Mouse (Mus musculus) midbrain, embryonic 15.5 days (tissue): ENCODE measurements around the gene Rif1. TPM values are rescaled to one million over a fixed set of nuclear protein-coding genes. Genes with fewer than 3 reads are reported as not detected.

Source experiments
- ATAC-seq: fragments of 200-750 bp; cut with Nextera tagmentation; replicated peaks from 2 replicates; pipeline ENCODE4 v1.8.0; 2017; ENCODE audit warnings: moderate TSS enrichment
- H3K27ac ChIP-seq: fragments of 300-500 bp; sonication (generic); 2 replicates; pipeline ENCODE4 v1.5.1; 2015; ENCODE audit warnings: mild to moderate bottlenecking, inconsistent platforms
- H3K27me3 ChIP-seq: fragments of 300-500 bp; sonication (generic); replicated peaks from 2 replicates; pipeline ENCODE4 v1.6.1; 2015; ENCODE audit warnings: inconsistent platforms
- H3K36me3 ChIP-seq: fragments of 300-500 bp; sonication (generic); replicated peaks from 2 replicates; pipeline ENCODE4 v1.6.1; 2015; ENCODE audit warnings: inconsistent platforms
- H3K4me1 ChIP-seq: fragments of 300-500 bp; sonication (generic); 2 replicates; pipeline ENCODE4 v1.6.1; 2015; ENCODE audit warnings: inconsistent platforms
- H3K4me2 ChIP-seq: fragments of 300-500 bp; sonication (generic); 2 replicates; pipeline ENCODE4 v1.6.1; 2015; ENCODE audit warnings: inconsistent platforms, mild to moderate bottlenecking, moderate library complexity
- H3K4me3 ChIP-seq: fragments of 300-500 bp; sonication (generic); 2 replicates; pipeline ENCODE4 v1.5.1; 2015; ENCODE audit warnings: mild to moderate bottlenecking, inconsistent platforms
- H3K9ac ChIP-seq: fragments of 300-500 bp; sonication (generic); 2 replicates; pipeline ENCODE4 v1.6.1; 2015; ENCODE audit warnings: mild to moderate bottlenecking, inconsistent platforms
- H3K9me3 ChIP-seq: fragments of 300-500 bp; sonication (generic); 2 replicates; pipeline ENCODE4 v1.6.1; 2016; ENCODE audit warnings: inconsistent platforms
- WGBS: fragments of 180-500 bp; shearing (Covaris S2); methylation state at CpG from one replicate; pipeline ENCODE4 v1.1.7; 2015; ENCODE audit warnings: mixed read lengths; 5-methylcytosine and 5-hydroxymethylcytosine counted together
- polyA plus RNA-seq: library from polyadenylated mRNA; unstranded; fragments of >200 nt; fragmentation: Nextera tagmentation; extraction: Ambion mirVana; gene quantifications from 2 replicates; pipeline ENCODE4 v1.2.1, GENCODE M21; 2015

Rif1 gene
- polyA plus RNA-seq, result 21.6 and 23.8 TPM in 2 replicates

DNA sequence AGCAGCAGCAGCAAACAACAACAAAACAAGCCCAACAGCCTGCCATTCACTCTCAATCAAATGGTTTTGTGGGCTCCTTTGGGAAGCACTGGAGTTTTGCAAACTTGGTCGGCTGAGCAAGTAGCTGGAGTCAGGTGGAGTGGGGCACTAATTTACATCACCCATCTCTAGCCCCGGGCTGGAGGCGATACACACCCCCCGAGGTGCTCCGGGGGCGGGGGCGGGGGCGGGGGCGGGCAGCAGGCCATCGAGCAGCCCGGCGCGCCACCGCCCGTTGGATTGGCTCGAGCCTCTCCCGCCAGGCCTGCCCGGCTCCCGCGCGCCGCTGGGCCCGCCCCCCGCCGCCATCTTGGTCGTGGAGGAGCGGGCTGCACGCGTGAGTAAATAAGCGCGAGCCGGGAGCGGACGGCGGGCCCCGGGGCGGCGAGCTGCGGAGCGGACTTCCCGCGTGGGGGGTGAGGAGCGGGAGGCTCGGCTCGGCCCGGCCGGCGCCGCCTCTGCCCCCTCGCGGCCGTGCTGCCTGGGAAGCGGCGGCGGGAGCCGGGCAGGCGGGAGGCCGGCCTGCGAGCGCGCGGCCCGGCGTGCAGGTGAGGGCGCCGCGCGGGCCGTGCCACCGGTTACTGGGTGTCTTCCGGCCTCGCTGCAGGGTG, at the start of gene Rif1:
TSS of gene Rif1 (plus strand) at position 342 of the 650 bp plus-strand sequence.
- Histone ChIP-seq H3K27me3 (no peaks in the 10 kb centered on the region), H3K9ac (peak within 1 kb of the TSS; percentile 77), H3K4me2 (peak within 1 kb of the TSS; percentile 59), H3K9me3 (no peaks in the 10 kb centered on the region), H3K4me1 (peaks cover 16% of the 10 kb centered on the region), H3K4me3 (peak within 1 kb of the TSS; percentile 91), H3K36me3 (no peaks in the 10 kb centered on the region), H3K27ac (peak within 1 kb of the TSS; percentile 81)
- ATAC-seq, result peak; percentile 98
- under 1% methylated on average over 63 of the region's 72 CpGs for WGBS

DNA sequence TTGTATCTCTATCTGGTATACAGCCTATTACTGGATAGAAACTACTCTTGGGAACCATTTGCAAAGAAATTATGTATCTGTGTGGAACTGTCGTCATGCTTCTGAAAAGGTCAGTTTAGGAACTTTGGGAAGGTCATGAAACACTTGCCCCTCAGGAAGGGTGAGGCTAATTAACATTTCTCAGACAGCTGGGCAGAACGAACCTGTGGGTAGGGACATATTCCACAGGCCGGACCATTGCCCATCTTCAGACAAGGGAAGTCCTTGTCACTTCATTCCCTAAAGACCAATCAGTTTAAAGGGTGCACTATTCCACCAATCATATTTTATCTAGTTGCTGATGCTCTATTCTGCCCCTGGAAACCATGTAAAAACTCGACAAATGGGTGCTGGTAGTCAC, 45.6 kb upstream of the Rif1 start:
- Histone ChIP-seq H3K4me1 (no peaks in the 10 kb centered on the region), H3K9ac (no peak overlapping the region), H3K27me3 (no peaks in the 10 kb centered on the region), H3K4me3 (no peak overlapping the region), H3K36me3 (no peaks in the 10 kb centered on the region), H3K27ac (no peak overlapping the region), H3K4me2 (no peak overlapping the region), H3K9me3 (no peaks in the 10 kb centered on the region)
- WGBS, result 85% methylated on average over 4 of the region's 4 CpGs
- ATAC-seq, result no peak

DNA sequence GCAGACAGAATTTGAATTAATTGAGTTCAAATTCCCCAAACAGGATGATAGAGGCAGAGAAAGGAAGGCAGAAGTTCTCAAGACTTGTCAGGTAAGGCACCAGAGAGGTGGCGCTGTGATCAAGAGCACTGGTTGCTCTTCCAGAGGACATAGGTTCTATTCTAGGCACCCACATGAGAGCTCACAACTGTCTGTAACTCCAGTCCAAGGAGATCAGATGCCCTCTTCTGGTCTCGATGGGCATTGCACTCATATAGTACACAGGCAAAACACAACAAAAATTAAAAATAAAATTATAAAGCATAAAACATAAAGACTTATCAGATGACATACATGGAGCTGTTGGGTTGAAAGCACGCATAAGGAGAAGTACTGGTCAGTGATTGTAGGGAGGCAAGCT, 43.2 kb upstream of the Rif1 start:
- ATAC-seq, result no peak
- Histone ChIP-seq H3K9me3 (no peaks in the 10 kb centered on the region), H3K27ac (no peak overlapping the region), H3K4me2 (no peak overlapping the region), H3K9ac (no peak overlapping the region), H3K4me3 (no peak overlapping the region), H3K4me1 (no peaks in the 10 kb centered on the region), H3K36me3 (no peaks in the 10 kb centered on the region), H3K27me3 (no peaks in the 10 kb centered on the region)
- 94% methylated on average over 3 of the region's 3 CpGs for WGBS

DNA sequence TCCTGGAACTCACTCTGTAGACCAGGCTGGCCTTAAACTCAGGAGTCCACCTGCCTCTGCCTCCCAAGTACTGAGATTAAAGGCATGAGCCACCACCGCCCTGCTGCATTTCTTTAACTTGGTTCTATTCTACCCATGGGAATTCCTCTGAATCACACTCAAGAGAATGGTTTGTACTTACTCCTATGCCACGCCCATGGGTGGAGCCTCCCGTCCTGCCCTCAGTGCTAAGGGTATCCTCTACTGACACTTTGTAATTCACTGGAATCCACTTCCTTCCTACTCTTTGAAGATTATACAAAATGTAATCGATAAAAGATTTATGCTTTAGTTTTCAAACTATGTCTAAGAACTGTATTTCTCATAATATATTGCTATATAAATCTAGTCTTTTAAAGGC, 41.1 kb upstream of the Rif1 start:
- 86% methylated on average over 4 of the region's 4 CpGs for WGBS
- no peaks in the 10 kb centered on the region for H3K9me3 ChIP-seq
- no peak for ATAC-seq
- H3K27me3 ChIP-seq, result no peaks in the 10 kb centered on the region
- no peak overlapping the region for H3K9ac ChIP-seq
- H3K27ac ChIP-seq, result no peak overlapping the region
- no peak overlapping the region for H3K4me3 ChIP-seq
- no peak overlapping the region for H3K4me2 ChIP-seq
- H3K4me1 ChIP-seq, result no peaks in the 10 kb centered on the region
- no peaks in the 10 kb centered on the region for H3K36me3 ChIP-seq

DNA sequence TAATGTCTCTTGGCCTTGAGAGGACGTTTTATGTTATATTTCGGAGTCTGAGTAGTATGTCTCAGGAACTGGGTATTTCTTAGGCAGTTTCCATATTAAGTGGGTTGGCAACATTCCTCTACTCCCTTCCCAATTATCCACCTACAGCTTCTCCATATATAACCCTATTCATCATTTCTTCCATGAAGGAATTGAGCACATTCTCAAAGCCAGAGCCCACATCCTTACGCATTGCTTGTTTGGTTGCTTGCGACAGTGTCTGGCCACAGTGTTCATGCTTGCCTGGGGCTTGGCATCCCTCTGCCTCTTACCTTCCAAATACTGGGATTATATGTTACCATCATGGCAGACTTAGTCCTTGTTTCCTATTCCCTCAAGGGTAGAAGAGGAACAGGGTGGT, 38.0 kb upstream of the Rif1 start:
- Histone ChIP-seq H3K9ac (no peak overlapping the region), H3K27me3 (no peaks in the 10 kb centered on the region), H3K9me3 (no peaks in the 10 kb centered on the region), H3K4me2 (no peak overlapping the region), H3K36me3 (no peaks in the 10 kb centered on the region), H3K4me3 (no peak overlapping the region), H3K4me1 (peaks cover 6% of the 10 kb centered on the region), H3K27ac (no peak overlapping the region)
- WGBS, result 91% methylated on average over 4 of the region's 4 CpGs
- ATAC-seq, result no peak

DNA sequence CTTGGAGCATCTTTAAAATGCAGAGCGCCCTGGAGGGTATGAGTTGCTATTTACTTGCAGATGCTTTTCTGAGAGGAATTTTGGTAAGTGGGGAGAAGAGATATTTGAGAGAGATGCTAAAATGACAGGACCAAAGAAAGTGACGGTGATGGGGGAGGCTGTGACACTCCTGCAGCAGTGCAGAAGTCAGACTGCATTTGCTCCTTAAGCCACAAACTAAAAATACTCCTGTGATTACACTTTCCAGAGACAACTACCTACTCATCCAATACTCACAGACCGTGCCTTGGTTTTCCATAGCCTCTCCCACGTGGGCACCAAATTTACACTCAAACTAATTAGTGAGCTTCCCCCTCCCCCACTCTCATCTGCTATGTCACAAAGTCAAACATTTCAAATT, 37.5 kb upstream of the Rif1 start:
- Histone ChIP-seq H3K27me3 (no peaks in the 10 kb centered on the region), H3K4me2 (no peak overlapping the region), H3K36me3 (no peaks in the 10 kb centered on the region), H3K4me3 (no peak overlapping the region), H3K9ac (no peak overlapping the region), H3K9me3 (no peaks in the 10 kb centered on the region), H3K27ac (no peak overlapping the region), H3K4me1 (peaks cover 6% of the 10 kb centered on the region)
- 79% methylated on average over 4 of the region's 4 CpGs for WGBS
- ATAC-seq, result no peak

DNA sequence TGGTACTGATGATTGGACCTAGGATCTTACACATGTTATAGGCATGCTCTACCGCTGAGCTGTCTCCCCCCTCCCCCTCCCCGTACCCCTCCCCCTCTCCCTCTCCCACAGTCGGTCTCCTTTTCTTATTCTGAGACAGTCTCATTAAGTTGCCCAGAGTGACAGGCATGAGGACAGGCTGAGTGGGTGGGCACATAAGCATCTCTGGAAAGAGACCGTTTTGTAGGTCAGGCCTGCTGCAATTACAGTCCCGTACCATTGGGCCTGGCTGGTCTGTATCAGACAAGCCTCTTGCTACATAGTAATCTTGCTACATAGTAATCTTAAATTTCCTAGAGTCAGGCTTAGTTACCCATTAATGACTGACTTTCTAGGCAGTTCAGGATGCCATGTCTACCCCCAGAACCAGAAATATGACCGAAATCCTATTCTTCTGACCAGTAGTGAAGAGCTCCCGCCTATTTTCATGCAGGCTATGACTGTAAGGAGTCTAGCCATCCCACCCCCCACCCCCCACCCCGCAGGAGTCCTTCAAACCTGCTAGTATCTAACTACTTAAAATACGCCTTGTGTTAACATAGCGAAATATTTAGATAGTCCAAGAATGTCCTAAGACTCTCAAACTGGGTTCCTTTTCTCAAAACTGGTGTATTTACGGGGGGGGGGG, 35.6 kb upstream of the Rif1 start:
- no peaks in the 10 kb centered on the region for H3K36me3 ChIP-seq
- no peak overlapping the region for H3K9ac ChIP-seq
- no peak overlapping the region for H3K27ac ChIP-seq
- ATAC-seq, result peak; percentile 67
- H3K27me3 ChIP-seq, result no peaks in the 10 kb centered on the region
- H3K9me3 ChIP-seq, result no peaks in the 10 kb centered on the region
- H3K4me2 ChIP-seq, result no peak overlapping the region; the same call in 1 of the 2 replicates
- WGBS, result 39% methylated on average over 9 of the region's 11 CpGs
- no peak overlapping the region for H3K4me3 ChIP-seq
- peaks cover 6% of the 10 kb centered on the region for H3K4me1 ChIP-seq

DNA sequence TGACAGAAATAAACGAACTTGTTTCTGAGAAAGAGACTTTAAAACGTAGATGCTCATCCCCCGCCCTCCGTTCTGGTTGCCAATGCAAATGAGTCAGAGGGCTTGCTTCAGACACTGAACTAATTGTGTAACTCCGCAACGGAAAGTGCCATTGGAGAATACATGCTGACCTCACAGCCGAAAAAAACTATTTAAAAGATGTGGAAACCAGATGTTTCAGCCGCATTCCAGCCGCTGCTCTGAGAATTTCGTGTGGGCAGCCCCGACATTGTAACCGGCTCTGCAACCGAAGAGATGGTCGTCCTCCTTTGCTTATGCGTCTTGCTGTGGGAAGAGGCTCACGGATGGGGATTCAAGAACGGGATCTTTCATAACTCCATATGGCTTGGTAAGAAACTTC, 34.8 kb upstream of the Rif1 start, which contains the start of gene Tnfaip6:
TSS of gene Tnfaip6 (plus strand) at position 128 of the 400 bp plus-strand sequence.
- peaks cover 6% of the 10 kb centered on the region for H3K4me1 ChIP-seq
- no peaks in the 10 kb centered on the region for H3K27me3 ChIP-seq
- peak within 1 kb of the TSS; percentile 77 for H3K4me2 ChIP-seq
- peak within 1 kb of the TSS; percentile 27; the same call in 1 of the 2 replicates for H3K9ac ChIP-seq
- H3K27ac ChIP-seq, result no peak within 1 kb of the TSS
- H3K9me3 ChIP-seq, result no peaks in the 10 kb centered on the region
- no peak for ATAC-seq
- WGBS, result 0% methylated on average over 17 of the region's 17 CpGs
- H3K4me3 ChIP-seq, result peak within 1 kb of the TSS; percentile 43
- no peaks in the 10 kb centered on the region for H3K36me3 ChIP-seq

DNA sequence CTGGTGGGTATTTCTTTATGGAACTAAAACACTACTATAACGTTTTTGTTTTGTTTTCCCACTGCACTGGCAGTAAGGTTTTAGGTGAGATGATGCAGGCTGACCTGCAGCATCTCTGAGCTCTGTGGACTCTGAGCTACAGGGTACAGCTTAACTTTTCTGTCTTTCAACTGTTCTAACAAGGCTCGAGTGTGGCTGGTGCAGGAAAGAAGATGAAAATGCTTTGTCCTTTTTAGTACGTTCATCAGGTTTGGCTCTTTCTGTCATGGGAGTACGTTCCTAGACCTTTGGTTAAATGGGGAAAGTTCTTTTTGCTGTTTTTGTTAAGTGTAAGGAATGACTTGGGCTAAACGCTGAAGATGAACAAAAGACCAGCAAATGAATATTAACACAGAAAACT, 34.1 kb upstream of the Rif1 start:
- no peak for ATAC-seq
- H3K4me1 ChIP-seq, result peaks cover 6% of the 10 kb centered on the region
- H3K36me3 ChIP-seq, result no peaks in the 10 kb centered on the region
- no peak overlapping the region for H3K9ac ChIP-seq
- no peaks in the 10 kb centered on the region for H3K9me3 ChIP-seq
- H3K4me2 ChIP-seq, result peak overlapping the region; percentile 77
- WGBS, result 25% methylated on average over 5 of the region's 5 CpGs
- H3K27me3 ChIP-seq, result no peaks in the 10 kb centered on the region
- H3K27ac ChIP-seq, result no peak overlapping the region
- no peak overlapping the region for H3K4me3 ChIP-seq

DNA sequence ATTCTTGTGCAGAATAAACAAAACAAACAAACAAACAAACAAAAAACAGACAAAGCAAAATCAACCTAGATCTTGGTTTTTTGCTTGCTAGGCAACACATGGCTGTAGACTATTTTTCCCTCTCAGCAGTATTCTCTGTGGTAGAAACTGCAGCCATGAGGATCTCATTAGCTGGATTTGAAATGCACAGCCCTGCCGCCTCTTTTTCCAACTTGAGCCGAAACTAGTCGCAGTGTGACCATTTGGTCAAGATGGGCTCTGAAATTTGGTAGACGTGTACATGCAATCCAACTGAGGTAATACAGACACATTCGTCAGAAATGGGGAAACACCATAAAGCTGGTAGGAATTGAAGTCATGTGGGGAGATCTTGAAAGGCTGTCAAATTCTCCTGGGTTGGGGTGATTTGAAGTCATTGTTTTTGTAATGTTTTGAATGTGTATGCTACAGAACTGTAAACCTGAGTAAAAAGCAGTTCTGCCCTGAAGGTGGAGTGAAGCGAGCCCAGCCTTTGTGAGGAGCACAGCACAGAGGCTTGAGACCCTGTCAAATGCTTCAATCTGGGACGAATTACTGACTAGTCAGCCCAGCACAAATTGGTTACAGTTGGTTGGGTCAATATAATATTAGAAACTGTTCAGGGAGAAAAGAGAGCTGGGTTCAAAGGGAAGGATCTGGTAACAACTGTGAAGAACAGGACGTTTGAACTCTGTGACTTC, 33.4 kb upstream of the Rif1 start:
- Histone ChIP-seq H3K4me2 (peak overlapping the region; percentile 17; the same call in 1 of the 2 replicates), H3K4me1 (peaks cover 6% of the 10 kb centered on the region), H3K9me3 (no peaks in the 10 kb centered on the region), H3K9ac (no peak overlapping the region), H3K27me3 (no peaks in the 10 kb centered on the region), H3K36me3 (no peaks in the 10 kb centered on the region), H3K27ac (no peak overlapping the region), H3K4me3 (no peak overlapping the region)
- ATAC-seq, result no peak
- WGBS, result 31% methylated on average over 8 of the region's 8 CpGs

DNA sequence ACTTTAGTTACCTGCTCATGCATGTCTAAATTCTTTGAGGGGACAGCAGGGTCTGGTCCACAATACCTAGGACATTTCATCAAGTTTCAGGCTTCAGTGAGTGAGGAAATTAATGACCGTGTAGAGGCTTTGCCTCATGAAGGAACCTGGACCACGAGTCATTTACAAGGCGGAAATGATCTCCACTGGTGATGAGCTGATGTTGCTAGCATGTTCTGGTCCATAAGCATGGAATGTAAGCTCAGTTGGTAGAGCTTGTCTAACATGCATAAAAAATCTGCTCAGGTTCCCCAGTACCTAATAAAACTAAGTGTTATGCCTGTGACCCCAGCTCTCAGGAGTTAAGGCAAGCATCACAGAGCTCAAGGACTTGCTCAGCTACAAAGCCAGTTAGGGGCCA, 30.5 kb upstream of the Rif1 start:
- no peak overlapping the region for H3K4me2 ChIP-seq
- H3K36me3 ChIP-seq, result no peaks in the 10 kb centered on the region
- WGBS, result 78% methylated on average over 3 of the region's 3 CpGs
- peaks cover 6% of the 10 kb centered on the region for H3K4me1 ChIP-seq
- no peak overlapping the region for H3K9ac ChIP-seq
- no peaks in the 10 kb centered on the region for H3K9me3 ChIP-seq
- H3K4me3 ChIP-seq, result no peak overlapping the region
- no peak for ATAC-seq
- no peaks in the 10 kb centered on the region for H3K27me3 ChIP-seq
- no peak overlapping the region for H3K27ac ChIP-seq

DNA sequence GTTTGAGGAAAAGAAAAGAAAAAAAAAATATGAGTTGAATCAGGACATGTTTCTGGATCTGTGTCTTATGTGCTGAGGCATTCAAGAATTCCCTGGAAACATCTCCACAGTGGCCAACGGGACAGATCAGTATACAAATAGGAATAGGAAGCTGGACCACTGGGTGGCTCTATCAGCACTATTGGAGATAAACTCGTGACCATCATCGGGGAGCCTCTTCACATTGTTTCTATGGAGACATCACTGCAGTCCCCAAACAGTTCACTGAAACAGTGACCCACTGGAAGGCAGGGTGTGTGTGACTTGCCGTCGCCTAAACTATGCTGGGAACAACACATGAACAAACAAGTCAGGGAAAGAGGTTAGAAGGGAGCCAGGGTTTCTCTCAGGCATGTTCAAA, 29.9 kb upstream of the Rif1 start:
- no peak for ATAC-seq
- H3K4me1 ChIP-seq, result peaks cover 5% of the 10 kb centered on the region
- H3K27ac ChIP-seq, result no peak overlapping the region
- H3K36me3 ChIP-seq, result no peaks in the 10 kb centered on the region
- no peaks in the 10 kb centered on the region for H3K9me3 ChIP-seq
- H3K9ac ChIP-seq, result no peak overlapping the region
- WGBS, result 65% methylated on average over 5 of the region's 5 CpGs
- H3K4me2 ChIP-seq, result no peak overlapping the region
- H3K27me3 ChIP-seq, result no peaks in the 10 kb centered on the region
- H3K4me3 ChIP-seq, result no peak overlapping the region
